Mouse (Mus musculus) CH12.LX (cell line): Measurements from ENCODE around the gene Rab11b. TPM values are rescaled to one million over a fixed set of nuclear protein-coding genes. Genes with fewer than 3 reads are reported as not detected.

ENCODE experiments used
- DNase-seq: peaks from one replicate; pipeline ENCODE4 v3.0.0-alpha.2; 2013; ENCODE audit errors: extremely low read depth
- H3K27ac ChIP-seq: 2 replicates; pipeline ENCODE4 v1.5.1; 2012; ENCODE audit warnings: low read depth, mild to moderate bottlenecking, control low read depth, moderate library complexity; ENCODE audit not compliant: insufficient read depth
- H3K27me3 ChIP-seq: replicated peaks from 2 replicates; pipeline ENCODE3; 2012; ENCODE audit warnings: inconsistent platforms
- H3K36me3 ChIP-seq, 2 experiments: replicated peaks in 1 of 2; 2 replicates each; pipeline versions ENCODE3 to v1.6.1; 2012; ENCODE audit warnings: inconsistent platforms in 1 of 2, low read length in 1 of 2, mild to moderate bottlenecking in 1 of 2, mixed read lengths in 1 of 2, moderate library complexity in 1 of 2; ENCODE audit not compliant: control insufficient read depth in 1 of 2, insufficient read depth in 1 of 2
- H3K4me1 ChIP-seq, 2 experiments: 2 replicates each; pipeline ENCODE4 v1.6.1; 2012; ENCODE audit warnings: inconsistent platforms in 1 of 2, moderate library complexity in 1 of 2; ENCODE audit not compliant: insufficient read depth in 2 of 2, control insufficient read depth in 1 of 2
- H3K4me2 ChIP-seq: 2 replicates; pipeline ENCODE4 v1.6.1; 2012; ENCODE audit warnings: low read depth, mild to moderate bottlenecking, control low read depth; ENCODE audit not compliant: poor library complexity, insufficient read depth, severe bottlenecking
- H3K4me3 ChIP-seq, 3 experiments: fragments of 150-350 bp in 1 of 3; sonication (generic) in 1 of 3; replicated peaks in 1 of 3; 2 replicates each; pipeline versions ENCODE3 to v1.5.1; 2011 to 2012; ENCODE audit warnings: low read depth in 2 of 3, low read length in 2 of 3, mild to moderate bottlenecking in 2 of 3, moderate library complexity in 2 of 3, control low read depth in 1 of 3, improper control_type of control experiment in 1 of 3, inconsistent platforms in 1 of 3, mixed read lengths in 1 of 3; ENCODE audit not compliant: poor library complexity in 1 of 3
- H3K79me2 ChIP-seq: replicated peaks from 2 replicates; pipeline ENCODE4 v1.6.1; 2012; ENCODE audit warnings: mild to moderate bottlenecking, moderate library complexity; ENCODE audit not compliant: control insufficient read depth, poor library complexity, insufficient read depth, severe bottlenecking; ENCODE audit errors: extremely low read depth
- H3K9ac ChIP-seq: 2 replicates; pipeline ENCODE4 v1.6.1; 2012; ENCODE audit warnings: low read depth, mild to moderate bottlenecking, control low read depth, moderate library complexity; ENCODE audit not compliant: insufficient read depth
- H3K9me3 ChIP-seq: replicated peaks from 2 replicates; pipeline ENCODE3; 2012; ENCODE audit warnings: low read length, inconsistent platforms, mixed read lengths
- BHLHE40 ChIP-seq: IDR thresholded peaks from 2 replicates; pipeline ENCODE4 v1.6.1; 2011; ENCODE audit warnings: mild to moderate bottlenecking, low read depth, low read length, improper control_type of control experiment
- CHD2 ChIP-seq: IDR thresholded peaks from 2 replicates; pipeline ENCODE4 v1.6.1; 2011; ENCODE audit warnings: low read length, improper control_type of control experiment
- E2F4 ChIP-seq: IDR thresholded peaks from 2 replicates; pipeline ENCODE4 v1.6.1; 2011; ENCODE audit warnings: low read depth, low read length, improper control_type of control experiment; ENCODE audit not compliant: insufficient replicate concordance
- ELF1 ChIP-seq: IDR thresholded peaks from 2 replicates; pipeline ENCODE4 v1.6.1; 2014; ENCODE audit warnings: low read depth, mild to moderate bottlenecking, inconsistent platforms, low read length, improper control_type of control experiment
- EP300 ChIP-seq: IDR thresholded peaks from 2 replicates; pipeline ENCODE4 v1.6.1; 2011; ENCODE audit warnings: low read length, improper control_type of control experiment
- HCFC1 ChIP-seq: IDR thresholded peaks from 2 replicates; pipeline ENCODE4 v1.6.1; 2012; ENCODE audit warnings: low read depth, mild to moderate bottlenecking, inconsistent platforms, low read length, improper control_type of control experiment
- JUN ChIP-seq: IDR thresholded peaks from 2 replicates; pipeline ENCODE4 v1.6.1; 2011; ENCODE audit warnings: low read depth, mild to moderate bottlenecking, low read length, improper control_type of control experiment, moderate library complexity; ENCODE audit not compliant: insufficient read depth
- JUND ChIP-seq: conservative IDR thresholded peaks from 2 replicates; pipeline ENCODE4 v1.6.1; 2011; ENCODE audit warnings: low read depth, low read length, improper control_type of control experiment
- MAFK ChIP-seq: IDR thresholded peaks from 2 replicates; pipeline ENCODE4 v1.6.1; 2011; ENCODE audit warnings: low read length, improper control_type of control experiment; ENCODE audit not compliant: insufficient replicate concordance
- MAX ChIP-seq: IDR thresholded peaks from 2 replicates; pipeline ENCODE4 v1.6.1; 2011; ENCODE audit warnings: low read length, improper control_type of control experiment
- MAZ ChIP-seq: IDR thresholded peaks from 2 replicates; pipeline ENCODE4 v1.6.1; 2012; ENCODE audit warnings: low read depth, mild to moderate bottlenecking, inconsistent platforms, low read length, improper control_type of control experiment, moderate library complexity
- MYC ChIP-seq: IDR thresholded peaks from 2 replicates; pipeline ENCODE4 v1.6.1; 2011; ENCODE audit warnings: low read depth, mild to moderate bottlenecking, improper control_type of control experiment, low read length
- NELFE ChIP-seq: IDR thresholded peaks from 2 replicates; pipeline ENCODE4 v1.6.1; 2011; ENCODE audit warnings: low read depth, low read length, improper control_type of control experiment
- NRF1 ChIP-seq: IDR thresholded peaks from 2 replicates; pipeline ENCODE4 v1.6.1; 2014; ENCODE audit warnings: low read depth, mild to moderate bottlenecking, inconsistent platforms, low read length, improper control_type of control experiment, moderate library complexity
- POLR2A ChIP-seq: IDR thresholded peaks from 2 replicates; pipeline ENCODE4 v1.6.1; 2011; ENCODE audit warnings: low read depth, mild to moderate bottlenecking, improper control_type of control experiment, low read length
- RAD21 ChIP-seq: IDR thresholded peaks from 2 replicates; pipeline ENCODE4 v1.6.1; 2011; ENCODE audit warnings: low read depth, mild to moderate bottlenecking, low read length, improper control_type of control experiment, moderate library complexity
- RCOR1 ChIP-seq: conservative IDR thresholded peaks from 2 replicates; pipeline ENCODE4 v1.6.1; 2012; ENCODE audit warnings: low read depth, mild to moderate bottlenecking, inconsistent platforms, low read length, improper control_type of control experiment
- SIN3A ChIP-seq: IDR thresholded peaks from 2 replicates; pipeline ENCODE4 v1.6.1; 2012; ENCODE audit warnings: low read length, improper control_type of control experiment, inconsistent platforms
- SMC3 ChIP-seq: IDR thresholded peaks from 2 replicates; pipeline ENCODE4 v1.6.1; 2011; ENCODE audit warnings: low read depth, low read length, improper control_type of control experiment
- TCF12 ChIP-seq: IDR thresholded peaks from 2 replicates; pipeline ENCODE4 v1.6.1; 2014; ENCODE audit warnings: low read depth, mild to moderate bottlenecking, inconsistent platforms, low read length, improper control_type of control experiment
- UBTF ChIP-seq: IDR thresholded peaks from 2 replicates; pipeline ENCODE4 v1.6.1; 2012; ENCODE audit warnings: low read depth, mild to moderate bottlenecking, inconsistent platforms, low read length, improper control_type of control experiment, moderate library complexity
- USF1 ChIP-seq: IDR thresholded peaks from 2 replicates; pipeline ENCODE4 v1.6.1; 2014; ENCODE audit warnings: low read depth, mild to moderate bottlenecking, inconsistent platforms, low read length, improper control_type of control experiment
- USF2 ChIP-seq: conservative IDR thresholded peaks from 2 replicates; pipeline ENCODE4 v1.6.1; 2011; ENCODE audit warnings: low read depth, low read length, improper control_type of control experiment
- ZKSCAN1 ChIP-seq: IDR thresholded peaks from 2 replicates; pipeline ENCODE4 v1.6.1; 2012; ENCODE audit warnings: low read depth, inconsistent platforms, low read length, improper control_type of control experiment, borderline replicate concordance
- ZMIZ1 ChIP-seq: IDR thresholded peaks from 2 replicates; pipeline ENCODE4 v1.6.1; 2012; ENCODE audit warnings: low read depth, mild to moderate bottlenecking, inconsistent platforms, low read length, improper control_type of control experiment
- ZNF384 ChIP-seq: IDR thresholded peaks from 2 replicates; pipeline ENCODE4 v1.6.1; 2012; ENCODE audit warnings: low read depth, low read length, improper control_type of control experiment, inconsistent platforms
- dilution Hi-C: fragments of 300-500 bp; cut with MboI; formaldehyde crosslinking; loops from 2 replicates; pipeline ENCODE4 v1.14.3; 2020; ENCODE audit warnings: low sequenced_read_pairs; ENCODE audit not compliant: extremely low pct_unique_long_range_greater_than_20kb, extremely low pct_ligation_motif_present
- in situ Hi-C: fragments of 300-500 bp; cut with MboI; formaldehyde crosslinking; loops from 3 replicates; pipeline ENCODE4 v1.14.3; 2019; ENCODE audit warnings: low sequenced_read_pairs, low pct_ligation_motif_present, low pct_unique_long_range_greater_than_20kb, mixed read lengths
- polyA plus RNA-seq: library from polyadenylated mRNA; unstranded; fragments of >175 nt; gene quantifications from 2 replicates; pipeline ENCODE4 v1.2.1, GENCODE M21; 2012; ENCODE audit warnings: low read depth; ENCODE audit not compliant: insufficient read length
- total RNA-seq, 2 experiments: library from RNA; depleted of rRNA; stranded (reverse); fragments of 300-350 nt in 1 of 2; fragments of >200 nt in 1 of 2; gene quantifications; 2 replicates each; pipeline ENCODE4 v1.2.3; 2012 to 2014

The Rab11b gene
- total and polyA plus RNA-seq, 3 experiments = 17.4 to 57.9 (median 32.7) TPM

- Histone ChIP-seq H3K4me2 (no peak overlapping the region), H3K27ac (no peak overlapping the region), H3K4me3 (no peak overlapping the region), H3K9ac (no peak overlapping the region), H3K9me3 (no peaks in the 10 kb centered on the region), H3K4me1 (peaks cover 13 to 30% of the 10 kb centered on the region in 2 experiments), H3K27me3 (peaks cover 15% of the 10 kb centered on the region), H3K79me2 (no peaks in the 10 kb centered on the region), H3K36me3 (peaks cover 21 to 49% of the 10 kb centered on the region in 2 experiments)
- dilution Hi-C loops = no loop called here
- in situ Hi-C loops = no loop called here
- no peak for TF ChIP-seq SMC3
- no peak for TF ChIP-seq TCF12
- no peak for TF ChIP-seq RAD21
- no peak for TF ChIP-seq HCFC1
- no peak for TF ChIP-seq UBTF
- TF ChIP-seq ELF1 = no peak
- TF ChIP-seq USF1 = no peak
- no peak for TF ChIP-seq CHD2
- TF ChIP-seq NELFE = no peak
- no peak for TF ChIP-seq POLR2A
- TF ChIP-seq JUN = no peak
- no peak for DNase-seq
Measured at GRCm38 (mm10) chr17:33779271-33779966, 19.1 kb upstream of the Rab11b start.

- no peak overlapping the region for H3K9ac ChIP-seq
- dilution Hi-C loops (no loop called here), in situ Hi-C loops (no loop called here)
Measured at GRCm38 (mm10) chr17:33775287-33775686, 15.0 kb upstream of the Rab11b start.

GRCm38 (mm10) chr17:33774573-33775155 is 14.3 kb upstream of the Rab11b start:
- no peak for DNase-seq
- TF ChIP-seq ZKSCAN1 (no peak), POLR2A (no peak), MAFK (no peak), USF1 (no peak), NRF1 (no peak), HCFC1 (no peak), RCOR1 (no peak), BHLHE40 (no peak), EP300 (no peak), MAX (no peak), USF2 (no peak), MAZ (no peak), CHD2 (no peak), ZMIZ1 (no peak), JUND (no peak), SIN3A (no peak), MYC (no peak), SMC3 (no peak)
- TF ChIP-seq, all 38 proteins: peak for 0
- in situ Hi-C loops = no loop called here

More at GRCm38 (mm10) chr17:33775287-33775686, 15.0 kb upstream of the Rab11b start:
- H3K9me3 ChIP-seq = no peaks in the 10 kb centered on the region
- H3K4me1 ChIP-seq = peaks cover 5 to 15% of the 10 kb centered on the region in 2 experiments
- no peak for TF ChIP-seq E2F4
- no peak for TF ChIP-seq TCF12
- TF ChIP-seq ZNF384 = no peak
- TF ChIP-seq NRF1 = no peak
- TF ChIP-seq, all 38 proteins: peak for 0
- no peak overlapping the region for H3K4me3 ChIP-seq
- no peaks in the 10 kb centered on the region for H3K79me2 ChIP-seq
- no peaks in the 10 kb centered on the region for H3K27me3 ChIP-seq
- H3K36me3 ChIP-seq = peaks cover 21 to 52% of the 10 kb centered on the region in 2 experiments
- no peak overlapping the region for H3K27ac ChIP-seq
- no peak overlapping the region for H3K4me2 ChIP-seq
- no peak for DNase-seq

More at GRCm38 (mm10) chr17:33774573-33775155, 14.3 kb upstream of the Rab11b start:
- Histone ChIP-seq H3K27ac (no peak overlapping the region), H3K36me3 (peaks cover 21 to 52% of the 10 kb centered on the region in 2 experiments), H3K79me2 (no peaks in the 10 kb centered on the region), H3K9ac (no peak overlapping the region), H3K9me3 (no peaks in the 10 kb centered on the region), H3K4me2 (no peak overlapping the region), H3K4me3 (no peak overlapping the region), H3K27me3 (no peaks in the 10 kb centered on the region), H3K4me1 (peaks cover 5 to 10% of the 10 kb centered on the region in 2 experiments; a peak in 3 of 4 replicates)
- dilution Hi-C loops = no loop called here
